Mouse (Mus musculus) olfactory bulb, adult 2 months (tissue): ENCODE results near the gene Skap1.

Experiments used
- CTCF ChIP-seq: fragments of 200-500 bp; IDR thresholded peaks from 2 replicates; pipeline ENCODE4 v1.5.1; 2012; ENCODE audit warnings: low read depth, mild to moderate bottlenecking, low read length, moderate library complexity; ENCODE audit not compliant: insufficient read depth
- POLR2A ChIP-seq: fragments of 200-500 bp; IDR thresholded peaks from 2 replicates; pipeline ENCODE4 v1.6.1; 2012; ENCODE audit warnings: mild to moderate bottlenecking, low read depth, low read length, moderate library complexity; ENCODE audit not compliant: insufficient read depth

DNA sequence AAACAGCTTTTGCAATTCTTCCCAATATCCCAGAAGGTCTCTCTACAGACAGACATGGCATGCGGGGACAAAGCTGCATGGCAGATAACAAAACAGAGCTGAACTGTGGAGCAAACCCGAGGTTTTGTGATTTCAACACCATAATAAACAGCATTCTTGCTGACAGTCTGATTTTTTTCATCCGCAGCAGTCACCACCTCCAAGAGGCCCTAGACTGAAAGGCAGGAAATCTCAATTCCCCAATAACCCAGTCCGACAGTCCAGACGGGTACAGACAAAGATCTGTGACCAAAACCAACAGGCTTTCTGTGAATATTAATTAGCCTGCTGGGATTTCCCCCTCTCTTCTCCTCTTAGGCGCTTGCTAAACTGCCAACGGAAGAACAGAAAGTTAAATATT is 311.3 kb downstream of the Skap1 start:
- no peak for TF ChIP-seq CTCF
- no peak for TF ChIP-seq POLR2A
